Mouse (Mus musculus) lung, postnatal 0 days (tissue): ENCODE data around the gene Ptpro. TPM values are rescaled to one million over a fixed set of nuclear protein-coding genes. Genes with fewer than 3 reads are reported as not detected.

Experiments
- ATAC-seq: fragments of 200-750 bp; cut with Nextera tagmentation; 2 replicates; pipeline ENCODE4 v1.8.0; 2017; ENCODE audit warnings: moderate library complexity
- DNase-seq: peaks from one replicate; pipeline ENCODE4 v3.0.0-alpha.2; 2016; ENCODE audit warnings: low spot score
- H3K27ac ChIP-seq: fragments of 300-500 bp; sonication (generic); 2 replicates; pipeline ENCODE4 v1.5.1; 2014; ENCODE audit warnings: antibody characterized with exemption, mild to moderate bottlenecking, low read length, mixed read lengths
- H3K27me3 ChIP-seq: fragments of 300-500 bp; sonication (generic); replicated peaks from 2 replicates; pipeline ENCODE4 v1.6.1; 2014; ENCODE audit warnings: low read length, mixed read lengths; ENCODE audit not compliant: insufficient read depth
- H3K36me3 ChIP-seq: fragments of 300-500 bp; sonication (generic); 2 replicates; pipeline ENCODE4 v1.6.1; 2014; ENCODE audit warnings: low read length, mixed read lengths; ENCODE audit not compliant: insufficient read depth
- H3K4me1 ChIP-seq: fragments of 300-500 bp; sonication (generic); 2 replicates; pipeline ENCODE4 v1.6.1; 2014; ENCODE audit warnings: antibody characterized with exemption, low read depth, low read length, mixed read lengths; ENCODE audit not compliant: insufficient read depth
- H3K4me2 ChIP-seq: fragments of 300-500 bp; sonication (generic); replicated peaks from 2 replicates; pipeline ENCODE4 v1.6.1; 2014; ENCODE audit warnings: low read depth, mild to moderate bottlenecking, low read length, moderate library complexity, mixed read lengths
- H3K4me3 ChIP-seq: fragments of 300-500 bp; sonication (generic); 2 replicates; pipeline ENCODE4 v1.5.1; 2014; ENCODE audit warnings: low read depth, low read length
- H3K9ac ChIP-seq: fragments of 300-500 bp; sonication (generic); replicated peaks from 2 replicates; pipeline ENCODE4 v1.6.1; 2014; ENCODE audit warnings: low read depth, mild to moderate bottlenecking
- H3K9me3 ChIP-seq: fragments of 300-500 bp; sonication (generic); 2 replicates; pipeline ENCODE4 v1.6.1; 2016; ENCODE audit warnings: low read length, mixed read lengths
- CTCF ChIP-seq: IDR thresholded peaks from 2 replicates; pipeline ENCODE4 v1.5.1; 2016; ENCODE audit warnings: antibody characterized with exemption, mild to moderate bottlenecking
- EP300 ChIP-seq: IDR thresholded peaks from 2 replicates; pipeline ENCODE4 v1.6.1; 2016; ENCODE audit warnings: antibody characterized with exemption, mild to moderate bottlenecking, control low read depth
- WGBS: fragments of 180-500 bp; shearing (Covaris S2); extraction: QIAGEN DNeasy Blood & Tissue Kit; methylation state at CpG from one replicate; pipeline ENCODE4 v1.1.7; 2014; 5-methylcytosine and 5-hydroxymethylcytosine counted together
- polyA plus RNA-seq: library from polyadenylated mRNA; unstranded; fragments of >200 nt; fragmentation: Nextera tagmentation; extraction: Ambion mirVana; gene quantifications from 2 replicates; pipeline ENCODE4 v1.2.1, GENCODE M21; 2015

Gene Ptpro
- polyA plus RNA-seq, 1 experiment from 2014 or later = 1.6 TPM

- DNase-seq = no peak
- no peaks in the 10 kb centered on the region for H3K4me1 ChIP-seq
- no peak overlapping the region for H3K27ac ChIP-seq
- no peak for ATAC-seq
- H3K4me2 ChIP-seq = no peak overlapping the region
- H3K4me3 ChIP-seq = no peak overlapping the region
- no peaks in the 10 kb centered on the region for H3K27me3 ChIP-seq
- no peak overlapping the region for H3K9ac ChIP-seq
- 56% methylated on average over 5 of the region's 5 CpGs for WGBS
- no peaks in the 10 kb centered on the region for H3K36me3 ChIP-seq
- no peak for TF ChIP-seq CTCF
- no peak for TF ChIP-seq EP300
- no peaks in the 10 kb centered on the region for H3K9me3 ChIP-seq
These were observed 260.6 kb downstream of the Ptpro start for GRCm38 (mm10) chr6:137512753-137513152.

Other genes with a start within 250 kb of the Ptpro start
- gene Rerg, start 81.8 kb upstream of the Ptpro start, polyA plus RNA-seq = 33.4 and 42.9 TPM in 2 replicates